Mouse (Mus musculus): Measurements from ENCODE around the gene Actr2. TPM values are rescaled to one million over a fixed set of nuclear protein-coding genes. Genes with fewer than 3 reads are reported as not detected.
"Not testable (repeated sequence)": the region's sequence is repeated elsewhere in the genome, so short reads cannot be mapped to it uniquely, and the experiment has no call there.

Actr2 gene
- polyA plus RNA-seq, 1 experiment from 2014 or later, result 125 TPM

DNA sequence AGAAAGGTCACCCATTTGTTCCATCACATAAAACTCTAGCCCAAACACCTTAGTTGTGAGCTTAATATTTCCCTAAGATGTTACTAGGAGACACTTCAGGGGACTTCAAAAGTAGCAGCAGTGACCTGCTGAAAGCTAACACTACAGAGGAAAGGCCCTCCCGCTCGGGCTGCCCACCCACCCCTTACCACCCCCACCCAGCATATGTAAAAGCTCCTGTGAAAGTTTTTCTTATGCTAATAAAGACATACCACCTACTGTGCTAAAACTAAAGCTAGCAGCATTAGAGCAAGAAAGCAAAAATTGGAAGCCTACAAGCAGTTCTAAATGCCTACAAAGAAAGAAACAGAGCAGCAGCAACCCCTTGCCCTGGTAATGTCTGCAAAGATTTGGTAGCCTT is 48.6 kb downstream of the Actr2 start:
- WGBS, result 26% methylated on average over 2 of the region's 2 CpGs

DNA sequence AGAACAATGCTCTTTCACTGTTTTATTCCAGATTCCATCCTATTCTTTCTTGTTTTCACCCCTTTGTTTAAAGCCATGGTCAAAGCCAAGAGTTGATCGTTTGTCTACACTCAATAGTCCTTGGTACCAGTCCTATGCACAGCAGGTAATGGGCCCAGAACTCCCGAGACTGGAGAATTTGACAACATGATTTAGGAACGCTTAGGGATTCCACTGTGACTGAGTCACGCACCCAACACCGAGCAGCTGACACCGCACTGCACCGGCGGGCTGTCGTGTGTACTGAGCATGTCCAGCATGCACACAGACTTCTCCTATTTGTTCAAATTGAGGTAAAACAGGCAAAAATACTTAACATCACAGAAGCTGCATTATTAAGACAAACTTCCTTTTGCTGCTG is 49.9 kb downstream of the Actr2 start:
- 82% methylated on average over 9 of the region's 9 CpGs for WGBS
- not testable (repeated sequence) for H3K4me3 ChIP-seq (replicated peaks); ATAC-seq (replicated peaks; ENCODE audit: low FRiP score)

More for the DNA sequence above, 48.6 kb downstream of the Actr2 start:
- not testable (repeated sequence) for H3K4me1 ChIP-seq; H3K4me2 ChIP-seq; H3K9ac ChIP-seq; H3K27me3 ChIP-seq; H3K9me3 ChIP-seq (replicated peaks); H3K4me3 ChIP-seq (replicated peaks); ATAC-seq (replicated peaks; ENCODE audit: low FRiP score)
- H3K27ac ChIP-seq, result 0 out of 2 replicates have a peak overlapping the region, but pooled peaks have one; percentile 22
- H3K36me3 ChIP-seq, result peaks cover 75% of the 10 kb centered on the region

DNA sequence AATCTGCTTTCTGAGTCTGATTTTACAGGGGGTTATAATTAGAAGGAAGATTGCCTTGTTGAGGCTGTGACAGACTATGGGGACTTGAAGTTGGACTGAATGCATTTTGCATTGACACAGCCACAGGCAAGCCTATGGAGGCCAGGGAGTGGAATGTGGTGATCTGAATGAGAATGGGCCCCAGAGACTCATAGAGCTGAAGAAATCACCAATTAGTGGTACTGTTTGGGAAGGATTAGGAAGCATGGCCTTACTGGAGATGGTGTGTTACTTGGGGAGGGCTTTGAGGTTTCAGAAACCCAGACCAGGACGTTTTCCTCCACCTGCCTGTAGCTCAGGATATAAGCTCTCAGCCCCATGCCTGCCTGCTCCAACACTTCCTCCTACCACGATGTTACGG is 53.0 kb downstream of the Actr2 start:
- Histone ChIP-seq H3K4me1 (no peaks in the 10 kb centered on the region), H3K27me3 (no peaks in the 10 kb centered on the region), H3K4me2 (no peak overlapping the region), H3K4me3 (replicated peaks) (no peak overlapping the region), H3K27ac (no peak overlapping the region), H3K9ac (no peak overlapping the region), H3K36me3 (peaks cover 70% of the 10 kb centered on the region), H3K9me3 (replicated peaks) (no peaks in the 10 kb centered on the region; the same call in 1 of the 2 replicates)
- ATAC-seq (replicated peaks; ENCODE audit: low FRiP score), result no peak
- 86% methylated on average over 3 of the region's 3 CpGs for WGBS

More for the DNA sequence above, 49.9 kb downstream of the Actr2 start:
- H3K4me2 ChIP-seq; H3K27ac ChIP-seq; H3K9ac ChIP-seq; H3K4me1 ChIP-seq; H3K9me3 ChIP-seq (replicated peaks); H3K27me3 ChIP-seq: not testable (repeated sequence)
- H3K36me3 ChIP-seq, result peaks cover 77% of the 10 kb centered on the region

DNA sequence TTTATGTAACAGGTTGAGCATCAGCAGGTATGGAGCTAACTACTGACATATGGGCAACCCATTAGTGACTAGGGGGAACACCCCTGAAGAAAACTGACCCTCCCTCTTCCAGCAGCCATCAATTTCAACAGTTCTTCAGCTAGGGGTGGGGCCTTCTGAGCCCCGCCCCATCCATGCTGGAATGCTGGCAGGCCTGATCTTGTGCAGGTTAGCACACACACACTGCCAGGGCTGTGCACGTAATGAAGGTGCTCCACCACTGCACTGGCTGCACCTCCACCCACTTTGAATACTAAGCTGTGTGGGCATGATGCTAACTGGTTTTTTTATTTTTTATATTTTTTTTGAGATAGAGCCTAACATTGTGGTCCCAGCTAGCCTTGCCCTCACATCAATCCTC is 55.3 kb downstream of the Actr2 start:
- no peak for ATAC-seq (replicated peaks; ENCODE audit: low FRiP score)
- Histone ChIP-seq H3K27ac (no peak overlapping the region), H3K9ac (no peak overlapping the region), H3K4me3 (replicated peaks) (no peak overlapping the region), H3K4me2 (no peak overlapping the region), H3K27me3 (no peaks in the 10 kb centered on the region), H3K4me1 (no peaks in the 10 kb centered on the region), H3K36me3 (peaks cover 54% of the 10 kb centered on the region), H3K9me3 (replicated peaks) (no peaks in the 10 kb centered on the region; the same call in 1 of the 2 replicates)
- 94% methylated on average over 2 of the region's 2 CpGs for WGBS

DNA sequence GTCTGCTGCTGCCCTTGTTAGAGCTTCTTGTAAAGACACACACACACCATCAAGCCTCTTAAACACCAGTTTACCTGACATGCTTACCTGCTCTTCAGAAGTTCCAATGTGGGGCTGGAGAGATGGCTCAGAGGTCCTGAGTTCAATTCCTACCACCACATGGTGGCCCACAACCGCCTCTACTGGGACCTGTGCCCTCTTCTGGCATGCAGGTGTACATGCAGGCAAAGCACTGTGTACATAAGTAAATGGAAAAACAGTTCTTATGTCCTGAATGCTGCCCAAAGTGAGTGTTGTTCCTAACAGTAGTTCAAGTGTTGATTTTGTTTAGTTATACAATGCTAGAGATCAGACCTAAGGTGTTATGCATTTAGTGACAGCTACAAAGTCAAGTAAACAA is 56.5 kb downstream of the Actr2 start:
- H3K9me3 ChIP-seq (replicated peaks), result no peaks in the 10 kb centered on the region; the same call in 1 of the 2 replicates
- H3K27ac ChIP-seq, result no peak overlapping the region
- H3K9ac ChIP-seq, result no peak overlapping the region
- no peak overlapping the region for H3K4me2 ChIP-seq
- no peaks in the 10 kb centered on the region for H3K27me3 ChIP-seq
- no peak for ATAC-seq (replicated peaks; ENCODE audit: low FRiP score)
- no peak overlapping the region for H3K4me3 ChIP-seq (replicated peaks)
- no peaks in the 10 kb centered on the region for H3K4me1 ChIP-seq
- H3K36me3 ChIP-seq, result peaks cover 49% of the 10 kb centered on the region
- WGBS, result 81% methylated on average over 1 of the region's 1 CpGs

DNA sequence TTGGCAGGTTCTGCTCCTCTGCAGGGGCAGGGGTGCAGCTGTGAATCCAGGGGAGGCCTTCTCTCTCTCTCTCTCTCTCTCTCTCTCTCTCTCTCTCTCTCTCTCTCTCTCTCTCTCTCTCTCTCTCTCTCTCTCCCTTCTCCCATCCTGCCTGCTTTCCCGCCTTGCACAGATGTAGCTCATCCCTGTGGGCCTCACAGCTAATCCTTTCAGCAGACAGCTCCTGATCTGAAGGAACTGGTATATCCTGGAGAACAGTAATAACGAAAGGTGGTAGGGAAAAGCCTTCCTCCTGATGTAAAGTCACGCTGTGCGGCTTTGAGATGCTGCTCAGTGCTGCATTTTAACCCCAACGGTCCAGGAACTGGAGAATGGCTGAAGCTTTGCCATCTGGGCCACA is 58.1 kb downstream of the Actr2 start:
- Histone ChIP-seq H3K9me3 (replicated peaks) (no peaks in the 10 kb centered on the region; the same call in 1 of the 2 replicates), H3K4me3 (replicated peaks) (no peak overlapping the region), H3K4me1 (no peaks in the 10 kb centered on the region), H3K9ac (no peak overlapping the region), H3K4me2 (no peak overlapping the region), H3K27me3 (no peaks in the 10 kb centered on the region), H3K36me3 (peaks cover 36% of the 10 kb centered on the region), H3K27ac (no peak overlapping the region)
- no peak for ATAC-seq (replicated peaks; ENCODE audit: low FRiP score)
- 48% methylated on average over 5 of the region's 5 CpGs for WGBS

DNA sequence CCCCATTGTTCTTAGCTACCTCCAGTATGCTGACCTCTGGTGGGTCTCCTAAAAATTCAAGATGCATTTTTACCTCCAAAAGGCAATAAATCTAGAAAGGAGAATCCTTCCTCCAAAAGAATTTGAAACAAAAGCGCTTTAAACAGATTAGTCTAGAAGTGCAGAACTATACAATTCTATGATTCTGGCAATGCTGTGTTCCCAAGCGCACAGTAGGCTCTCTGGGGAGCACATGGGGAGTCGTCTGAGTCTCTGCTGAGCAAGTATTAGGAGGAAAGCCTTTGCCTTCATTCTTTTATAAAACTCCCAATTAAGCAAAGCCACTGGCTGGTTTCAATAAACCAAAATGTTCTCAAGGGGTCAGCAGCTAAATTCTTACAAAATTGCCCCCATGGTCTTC is 58.8 kb downstream of the Actr2 start:
- Histone ChIP-seq H3K27me3 (no peaks in the 10 kb centered on the region), H3K9ac (no peak overlapping the region), H3K9me3 (replicated peaks) (no peaks in the 10 kb centered on the region; the same call in 1 of the 2 replicates), H3K4me3 (replicated peaks) (no peak overlapping the region), H3K4me1 (no peaks in the 10 kb centered on the region), H3K4me2 (no peak overlapping the region), H3K27ac (no peak overlapping the region), H3K36me3 (peaks cover 29% of the 10 kb centered on the region)
- ATAC-seq (replicated peaks; ENCODE audit: low FRiP score), result no peak
- 80% methylated on average over 3 of the region's 3 CpGs for WGBS

DNA sequence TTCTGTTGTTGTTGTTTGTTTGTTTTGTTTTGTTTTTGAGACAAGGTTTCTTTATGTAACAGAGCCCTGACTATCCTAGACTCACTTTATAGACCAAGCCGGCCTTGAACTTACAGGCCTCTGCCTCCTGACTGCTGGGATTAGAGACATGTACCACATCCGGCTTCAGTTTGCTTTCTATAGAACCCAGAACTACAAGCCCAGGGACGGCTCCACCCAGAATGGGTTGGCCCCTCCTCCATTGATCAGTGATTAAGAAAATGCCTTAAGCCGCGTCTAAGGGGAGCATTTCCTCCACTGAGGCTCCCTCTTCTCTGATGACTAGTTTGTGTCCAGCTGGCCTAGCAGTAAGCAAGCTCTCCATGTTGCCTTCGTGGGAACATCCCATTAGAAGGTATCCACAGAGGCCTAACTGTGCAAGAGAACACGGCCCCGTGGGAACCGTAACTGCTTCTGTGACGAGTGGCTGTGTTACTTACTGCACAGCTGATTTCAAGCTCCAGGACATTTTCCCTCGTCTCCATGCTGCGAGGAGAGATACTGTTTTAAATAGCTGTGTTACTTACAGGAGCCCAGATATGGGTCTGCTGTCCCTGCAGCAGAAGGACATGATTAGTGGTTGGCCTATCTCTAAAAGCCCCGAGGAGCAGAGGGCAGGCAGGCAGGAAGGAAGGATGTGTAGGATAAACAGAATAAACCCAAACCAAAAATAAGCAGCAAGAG is 59.7 kb downstream of the Actr2 start:
- no peak overlapping the region for H3K4me2 ChIP-seq
- no peaks in the 10 kb centered on the region; the same call in 1 of the 2 replicates for H3K9me3 ChIP-seq (replicated peaks)
- no peak overlapping the region for H3K9ac ChIP-seq
- H3K4me1 ChIP-seq, result no peaks in the 10 kb centered on the region
- H3K27me3 ChIP-seq, result no peaks in the 10 kb centered on the region
- WGBS, result 63% methylated on average over 13 of the region's 13 CpGs
- H3K36me3 ChIP-seq, result peaks cover 21% of the 10 kb centered on the region
- H3K27ac ChIP-seq, result no peak overlapping the region
- H3K4me3 ChIP-seq (replicated peaks), result no peak overlapping the region
- no peak for ATAC-seq (replicated peaks; ENCODE audit: low FRiP score)

DNA sequence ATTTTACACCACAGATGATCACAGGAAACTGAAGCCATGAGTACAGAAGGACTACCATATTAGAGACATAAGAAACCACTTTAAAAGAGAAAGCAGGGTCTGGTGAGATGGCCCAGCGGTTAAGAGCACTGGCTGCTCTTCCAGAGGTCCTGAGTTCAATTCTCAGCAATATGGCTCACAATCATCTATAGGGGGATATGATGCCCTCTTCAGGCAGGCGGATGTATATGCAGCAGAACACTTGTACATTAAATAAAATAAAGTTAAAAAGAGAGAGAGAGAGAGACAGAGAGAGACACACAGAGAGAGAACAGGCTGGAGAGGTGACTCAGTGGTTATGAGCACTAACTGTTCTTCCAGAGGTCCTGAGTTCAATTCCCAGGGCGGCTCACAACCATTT is 67.1 kb downstream of the Actr2 start:
- 84% methylated on average over 3 of the region's 3 CpGs for WGBS
- H3K27ac ChIP-seq, result no peak overlapping the region
- H3K36me3 ChIP-seq, result no peaks in the 10 kb centered on the region
- H3K4me1 ChIP-seq, result peaks cover 15% of the 10 kb centered on the region
- H3K4me2 ChIP-seq, result no peak overlapping the region
- H3K9me3 ChIP-seq (replicated peaks), result no peaks in the 10 kb centered on the region
- H3K27me3 ChIP-seq, result no peaks in the 10 kb centered on the region
- H3K4me3 ChIP-seq (replicated peaks), result no peak overlapping the region
- ATAC-seq (replicated peaks; ENCODE audit: low FRiP score), result no peak
- H3K9ac ChIP-seq, result no peak overlapping the region

DNA sequence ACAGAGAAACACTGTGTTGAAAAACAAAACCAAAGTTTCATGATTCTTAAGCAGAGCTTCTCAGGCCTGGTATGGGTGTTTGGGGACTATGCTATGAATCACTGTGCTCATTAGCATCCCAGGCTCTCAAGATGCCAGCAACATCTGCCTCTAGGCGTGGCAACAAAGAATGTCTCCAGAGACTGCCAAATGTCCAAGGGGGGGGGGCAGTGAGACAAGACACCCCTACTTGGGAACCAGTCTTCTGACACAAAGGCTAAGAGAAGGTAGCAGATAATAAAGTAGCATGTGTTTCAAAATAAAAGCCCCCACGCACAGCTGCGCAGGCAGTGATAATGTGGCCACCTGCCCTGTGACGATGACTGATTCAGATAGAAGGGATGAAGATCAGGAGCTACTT is 69.5 kb downstream of the Actr2 start:
- Histone ChIP-seq H3K27me3 (no peaks in the 10 kb centered on the region), H3K4me3 (replicated peaks) (no peak overlapping the region), H3K27ac (no peak overlapping the region), H3K4me2 (no peak overlapping the region), H3K36me3 (no peaks in the 10 kb centered on the region), H3K9me3 (replicated peaks) (no peaks in the 10 kb centered on the region), H3K4me1 (peaks cover 32% of the 10 kb centered on the region), H3K9ac (no peak overlapping the region)
- 77% methylated on average over 4 of the region's 4 CpGs for WGBS
- no peak for ATAC-seq (replicated peaks; ENCODE audit: low FRiP score)

DNA sequence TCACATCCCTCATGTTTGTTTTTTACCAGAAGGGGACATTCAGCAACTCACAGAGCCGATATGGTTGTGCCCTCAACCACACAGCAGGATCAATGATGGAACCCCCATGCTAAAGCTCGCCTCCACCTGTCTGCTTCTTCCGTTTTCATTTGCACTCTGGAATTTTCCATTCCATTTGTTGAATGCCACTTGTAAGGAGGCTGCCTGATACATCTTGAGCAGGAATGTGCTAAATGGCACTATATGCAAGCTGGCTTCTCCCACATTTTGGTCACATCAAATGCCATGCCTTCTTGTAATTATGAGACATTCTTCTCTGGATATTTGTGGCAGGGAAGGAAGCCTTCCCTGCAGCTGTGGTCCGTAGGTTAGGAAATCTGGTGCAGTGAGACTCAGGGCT is 70.6 kb downstream of the Actr2 start:
- no peaks in the 10 kb centered on the region for H3K9me3 ChIP-seq (replicated peaks)
- peaks cover 37% of the 10 kb centered on the region for H3K4me1 ChIP-seq
- H3K9ac ChIP-seq, result no peak overlapping the region
- H3K27ac ChIP-seq, result peak overlapping the region; percentile 77; the same call in 1 of the 2 replicates
- no peak overlapping the region for H3K4me3 ChIP-seq (replicated peaks)
- H3K27me3 ChIP-seq, result no peaks in the 10 kb centered on the region
- WGBS, result 59% methylated on average over 4 of the region's 4 CpGs
- ATAC-seq (replicated peaks; ENCODE audit: low FRiP score), result no peak
- no peaks in the 10 kb centered on the region for H3K36me3 ChIP-seq
- H3K4me2 ChIP-seq, result no peak overlapping the region

DNA sequence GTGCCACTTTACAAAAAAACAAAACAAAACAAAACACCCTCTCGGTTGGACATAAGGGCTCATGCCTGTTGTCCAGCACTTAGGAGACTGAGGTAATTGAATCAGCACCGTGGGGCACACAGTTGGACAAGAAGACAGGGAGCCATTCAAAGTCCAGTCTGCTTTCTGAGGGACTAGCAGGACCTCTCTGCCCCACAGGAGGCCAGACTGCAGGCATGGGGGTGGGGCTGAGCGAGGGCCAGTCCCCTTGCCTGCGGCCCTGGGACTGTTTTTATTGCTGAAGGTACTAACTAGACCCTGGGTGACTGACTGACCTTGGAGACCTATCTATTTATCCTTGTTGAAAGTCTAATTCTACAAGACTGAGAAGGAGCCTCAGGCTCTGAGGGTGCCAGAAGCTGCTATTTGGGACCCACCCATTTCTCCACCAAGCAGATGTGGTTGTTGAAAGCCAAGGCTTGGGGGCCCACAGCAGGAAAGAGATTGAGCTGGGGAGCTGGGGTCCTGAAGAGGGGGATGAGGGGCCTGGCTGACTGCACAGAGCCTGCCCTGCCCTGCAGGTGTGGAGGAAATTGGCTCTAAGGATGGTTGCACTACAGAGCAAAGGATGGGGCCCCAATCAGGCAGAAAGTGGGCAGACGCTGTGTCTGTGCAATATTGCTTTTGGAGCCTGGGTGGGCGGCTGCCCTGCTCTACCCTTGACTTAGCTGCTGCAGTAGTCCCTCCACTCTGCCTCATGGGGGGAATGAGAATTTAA is 71.4 kb downstream of the Actr2 start:
- no peak overlapping the region for H3K4me3 ChIP-seq (replicated peaks)
- no peak overlapping the region for H3K9ac ChIP-seq
- 13% methylated on average over 6 of the region's 6 CpGs for WGBS
- no peaks in the 10 kb centered on the region for H3K27me3 ChIP-seq
- H3K4me2 ChIP-seq, result no peak overlapping the region
- ATAC-seq (replicated peaks; ENCODE audit: low FRiP score), result peak; percentile 73
- peaks cover 40% of the 10 kb centered on the region for H3K4me1 ChIP-seq
- no peaks in the 10 kb centered on the region for H3K9me3 ChIP-seq (replicated peaks)
- H3K27ac ChIP-seq, result peak overlapping the region; percentile 77
- H3K36me3 ChIP-seq, result no peaks in the 10 kb centered on the region
